Mouse (Mus musculus) heart, postnatal 36 days (tissue): Measurements from ENCODE around the gene Sstr1. TPM values are rescaled to one million over a fixed set of nuclear protein-coding genes. Genes with fewer than 3 reads are reported as not detected.
A peak's percentile ranks its signal among the peaks of the same experiment; 100 is the strongest.

ENCODE experiments used
- DNase-seq, 2 experiments: peaks; one replicate each; pipeline ENCODE4 v3.0.0; 2021 to 2022
- intact Hi-C: fragments of 180-260 bp; cut with DNase I; formaldehyde crosslinking; loops from one replicate; pipeline ENCODE4 v1.15.1; 2025
- total RNA-seq, 2 experiments: library from RNA; stranded (reverse); gene quantifications; 2 replicates each; pipeline ENCODE4 v1.2.3; 2021

Sstr1 gene
- under 1 TPM in 1 of 2 experiments, not detected in 1; 0.14 TPM for total RNA-seq

DNA sequence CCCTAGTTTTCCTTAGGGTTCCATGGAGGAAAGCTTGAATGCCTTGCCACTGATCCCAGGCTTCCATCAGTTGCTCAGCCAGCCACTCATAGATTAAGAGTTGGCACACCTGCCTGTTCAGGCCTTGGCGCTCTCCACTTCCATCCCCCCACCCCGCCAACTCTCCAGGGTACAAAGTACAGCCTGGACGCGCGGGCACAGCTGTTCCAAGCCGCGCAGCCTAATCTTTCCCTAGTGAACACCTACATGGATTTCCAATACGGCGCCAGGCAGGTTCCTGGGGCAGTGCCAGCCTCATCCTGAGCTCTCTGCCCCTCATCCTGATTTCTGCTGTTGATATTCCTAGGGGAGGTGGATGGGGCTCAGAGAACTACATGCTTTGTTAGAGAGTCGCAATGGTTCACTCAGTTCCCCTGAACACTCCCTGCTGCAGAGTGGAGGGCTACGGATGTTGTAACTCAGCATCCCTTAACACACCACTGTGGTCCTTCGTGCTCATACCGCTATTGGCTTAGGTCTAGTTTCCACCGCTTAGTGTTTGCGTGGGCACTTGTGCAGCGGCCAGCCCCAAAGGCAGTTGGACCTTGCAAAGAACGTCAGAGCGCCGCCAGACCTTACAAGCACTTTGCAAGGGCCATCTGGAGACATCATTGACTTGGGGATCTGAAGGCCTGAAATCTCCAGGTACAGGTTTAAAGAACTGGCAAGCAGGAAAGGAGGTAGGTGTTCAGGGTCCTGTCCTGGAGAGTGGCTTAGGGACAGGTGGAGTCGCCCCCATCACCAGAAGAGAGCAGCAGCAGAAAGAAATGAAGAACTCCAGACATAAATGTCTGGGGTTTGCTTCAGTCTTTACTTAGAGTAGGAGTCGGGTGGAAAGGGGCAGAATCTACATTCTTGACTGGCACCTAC is at the start of gene Sstr1:
Sstr1 (plus strand) TSS at position 610 of the 909 bp plus-strand sequence.
- DNase-seq: no peak
- intact Hi-C loops: loop anchor here (5.0 to 10.0 kb wide), 3 partner anchors 113 to 423 kb away; no protein-coding TSS in a partner anchor

DNA sequence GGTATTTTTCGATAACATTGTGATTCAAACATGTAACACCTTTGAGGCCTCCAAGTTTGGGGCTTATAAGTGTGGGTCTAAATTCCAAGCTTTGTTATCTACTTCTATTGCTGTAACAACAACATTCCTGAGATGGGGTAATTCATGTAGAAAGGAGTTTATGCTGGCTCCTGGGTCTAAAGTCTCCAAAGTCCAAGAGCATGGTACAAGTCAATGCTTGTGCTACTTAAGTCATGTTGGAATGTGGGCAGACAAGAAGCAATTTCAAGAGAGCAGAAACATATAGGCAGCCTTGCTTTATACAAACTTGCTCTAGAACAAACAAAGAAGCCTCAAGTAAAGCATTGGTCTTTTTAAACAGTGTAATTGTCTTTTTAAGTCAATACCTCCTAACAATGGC is 12.8 kb upstream of the Sstr1 start:
- intact Hi-C loops: no loop called here
- no peak for DNase-seq

DNA sequence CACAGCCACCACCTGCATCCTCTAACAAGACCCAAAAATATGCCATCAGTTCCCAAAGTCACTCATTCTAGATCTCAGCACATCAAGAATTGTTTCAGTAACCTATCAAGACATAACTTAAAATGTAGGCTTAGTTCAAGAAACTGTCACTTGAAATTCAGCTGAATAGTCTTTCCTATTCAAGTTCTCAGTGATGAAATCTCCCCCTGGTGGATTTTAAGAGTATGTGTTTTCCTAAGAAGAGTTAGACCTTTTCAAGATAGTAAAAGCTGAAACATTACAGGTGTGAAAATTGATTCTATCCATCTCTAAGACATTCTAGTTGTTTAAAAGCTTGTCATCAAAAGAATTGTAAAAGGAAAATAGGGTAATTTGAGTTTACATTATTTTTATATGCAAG is 10.4 kb upstream of the Sstr1 start:
- intact Hi-C loops: loop anchor here (5.0 kb wide), 1 partner anchor 374 kb away; no protein-coding TSS in a partner anchor
- no peak for DNase-seq

DNA sequence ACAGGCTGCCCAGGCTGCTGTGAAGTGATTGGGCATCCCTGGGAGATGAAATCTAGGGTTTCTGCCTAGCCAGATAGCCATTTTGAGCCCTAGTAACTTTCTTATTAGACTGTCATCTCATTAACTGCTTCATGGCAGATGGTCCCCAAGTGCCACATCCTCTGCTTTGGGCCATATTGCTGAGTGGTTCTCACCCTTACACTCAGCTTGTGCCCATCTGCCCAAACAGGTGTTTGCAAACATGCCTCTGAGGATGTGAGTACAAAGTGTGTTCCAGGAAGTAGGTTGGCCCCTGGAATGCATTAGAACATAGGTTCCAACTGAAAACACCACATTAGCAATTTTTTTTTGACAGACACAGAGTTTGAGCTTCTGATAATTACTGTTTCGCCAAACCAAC is 3.6 kb upstream of the Sstr1 start:
- no peak for DNase-seq
- intact Hi-C loops: no loop called here

DNA sequence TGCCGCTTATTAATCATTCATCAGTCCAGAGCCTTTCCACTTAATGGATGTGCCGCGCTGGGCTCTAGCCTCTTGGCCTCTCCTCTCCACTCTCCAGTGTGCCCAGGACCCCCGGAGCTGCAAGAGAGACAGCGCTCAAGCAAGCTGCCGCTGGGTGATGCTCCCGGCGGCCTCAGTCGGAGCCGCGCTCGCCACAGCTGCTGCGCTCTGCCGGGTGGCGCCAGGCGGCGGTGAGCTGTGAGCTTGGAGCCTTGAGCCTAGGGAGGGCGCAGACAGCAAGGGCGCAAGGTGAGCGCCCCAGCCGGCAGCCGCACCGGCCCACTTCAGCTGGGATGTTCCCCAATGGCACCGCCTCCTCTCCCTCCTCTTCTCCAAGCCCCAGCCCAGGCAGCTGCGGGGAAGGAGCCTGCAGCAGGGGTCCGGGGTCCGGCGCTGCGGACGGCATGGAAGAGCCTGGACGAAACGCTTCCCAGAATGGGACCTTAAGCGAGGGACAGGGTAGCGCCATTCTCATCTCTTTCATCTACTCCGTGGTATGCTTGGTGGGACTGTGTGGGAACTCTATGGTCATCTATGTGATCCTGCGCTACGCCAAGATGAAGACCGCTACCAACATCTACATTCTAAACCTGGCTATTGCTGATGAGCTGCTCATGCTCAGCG is 820 bp downstream of the Sstr1 start:
- DNase-seq: no peak
- intact Hi-C loops: loop anchor here (5.0 to 10.0 kb wide), 3 partner anchors 112 to 422 kb away; no protein-coding TSS in a partner anchor

DNA sequence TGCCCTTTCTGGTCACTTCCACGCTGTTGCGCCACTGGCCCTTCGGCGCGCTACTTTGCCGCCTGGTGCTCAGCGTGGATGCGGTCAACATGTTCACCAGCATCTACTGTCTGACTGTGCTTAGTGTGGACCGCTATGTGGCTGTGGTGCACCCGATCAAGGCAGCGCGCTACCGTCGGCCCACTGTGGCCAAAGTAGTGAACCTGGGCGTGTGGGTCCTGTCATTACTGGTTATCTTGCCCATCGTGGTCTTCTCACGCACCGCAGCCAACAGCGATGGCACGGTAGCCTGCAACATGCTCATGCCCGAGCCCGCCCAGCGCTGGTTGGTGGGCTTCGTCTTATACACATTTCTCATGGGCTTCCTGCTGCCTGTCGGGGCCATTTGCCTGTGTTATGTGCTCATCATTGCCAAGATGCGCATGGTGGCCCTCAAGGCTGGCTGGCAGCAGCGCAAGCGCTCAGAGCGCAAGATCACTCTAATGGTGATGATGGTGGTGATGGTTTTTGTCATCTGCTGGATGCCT is 1.4 kb downstream of the Sstr1 start:
- DNase-seq: peak in 1 of 2 experiments; percentile 9
- intact Hi-C loops: loop anchor here (5.0 to 10.0 kb wide), 3 partner anchors 112 to 422 kb away; no protein-coding TSS in a partner anchor

DNA sequence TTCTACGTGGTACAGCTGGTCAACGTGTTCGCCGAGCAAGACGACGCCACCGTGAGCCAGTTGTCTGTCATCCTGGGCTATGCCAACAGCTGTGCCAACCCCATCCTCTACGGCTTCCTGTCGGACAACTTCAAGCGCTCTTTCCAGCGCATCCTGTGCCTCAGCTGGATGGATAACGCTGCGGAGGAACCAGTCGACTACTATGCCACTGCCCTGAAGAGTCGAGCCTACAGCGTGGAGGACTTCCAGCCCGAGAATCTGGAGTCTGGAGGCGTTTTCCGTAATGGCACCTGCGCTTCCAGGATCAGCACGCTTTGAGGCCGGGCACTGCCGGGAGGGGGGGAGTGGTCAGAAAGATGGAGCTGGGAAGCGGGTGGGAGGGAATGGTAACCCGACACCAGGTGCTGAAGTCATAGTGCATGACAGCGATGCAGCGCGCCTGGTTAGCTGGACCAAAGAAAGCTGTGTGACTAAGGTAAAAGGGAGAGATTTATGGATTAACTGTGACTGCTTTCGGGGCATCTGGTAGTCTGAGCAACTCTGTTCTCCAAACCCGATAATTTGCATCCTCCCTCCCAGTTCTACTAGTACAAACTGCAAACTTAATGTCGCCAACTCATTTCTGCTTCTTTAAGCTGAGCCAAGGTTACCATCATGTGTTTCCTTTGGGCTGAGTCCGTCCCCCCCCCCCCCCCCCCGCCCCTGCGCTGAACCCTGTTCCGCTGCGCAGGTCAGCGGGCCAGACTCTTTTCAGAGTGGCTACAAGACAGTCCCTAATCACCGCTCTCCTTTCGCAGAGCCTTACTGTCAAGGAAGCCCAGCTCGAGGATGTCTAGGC is 2.1 kb downstream of the Sstr1 start:
- peak; percentile 4 to 6 for DNase-seq
- intact Hi-C loops: loop anchor here (1.0 to 10.0 kb wide), 4 partner anchors 55 to 421 kb away; no protein-coding TSS in a partner anchor

DNA sequence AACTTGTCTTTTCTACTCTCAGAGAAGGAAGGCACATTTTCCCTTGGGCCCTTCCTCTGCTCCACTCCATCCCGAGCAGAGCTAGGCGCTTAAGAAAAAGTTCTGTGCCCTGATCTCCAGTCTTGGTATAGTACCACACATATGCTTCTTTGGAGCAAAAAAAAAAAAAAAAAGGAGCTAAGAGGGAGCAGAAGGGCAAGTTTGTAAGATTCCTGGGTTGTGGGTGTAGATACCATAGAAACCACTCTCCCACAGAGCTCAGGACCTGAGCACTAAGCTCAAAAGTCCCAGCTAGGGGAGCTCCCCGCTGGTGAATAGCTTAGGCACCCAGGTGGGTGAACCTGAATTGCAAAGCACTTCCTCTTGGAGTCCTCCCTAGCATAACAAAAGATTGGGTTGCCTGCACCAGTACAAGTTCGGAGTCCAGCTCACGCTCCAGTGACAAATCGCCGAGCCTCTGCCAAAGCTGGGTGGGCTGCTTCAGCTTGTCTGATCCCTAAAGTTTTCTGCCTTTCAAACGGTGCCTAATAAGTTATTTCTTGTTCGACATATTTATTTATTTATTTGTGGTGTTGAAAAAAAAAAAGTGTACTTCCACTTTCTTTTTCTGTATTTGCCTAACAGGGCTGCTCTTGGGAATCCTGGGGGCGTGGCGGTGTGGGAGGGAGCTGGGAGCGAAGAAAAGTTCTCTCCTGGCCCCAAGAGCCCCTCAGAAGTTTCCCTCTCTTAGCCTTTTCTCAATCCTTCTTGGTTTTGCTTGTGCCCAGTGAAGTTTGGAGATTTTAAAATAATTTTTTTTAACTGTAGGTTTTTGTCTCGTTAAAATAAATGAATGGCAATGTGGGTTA is 2.9 kb downstream of the Sstr1 start:
- DNase-seq: peak in 1 of 2 experiments; percentile 2

DNA sequence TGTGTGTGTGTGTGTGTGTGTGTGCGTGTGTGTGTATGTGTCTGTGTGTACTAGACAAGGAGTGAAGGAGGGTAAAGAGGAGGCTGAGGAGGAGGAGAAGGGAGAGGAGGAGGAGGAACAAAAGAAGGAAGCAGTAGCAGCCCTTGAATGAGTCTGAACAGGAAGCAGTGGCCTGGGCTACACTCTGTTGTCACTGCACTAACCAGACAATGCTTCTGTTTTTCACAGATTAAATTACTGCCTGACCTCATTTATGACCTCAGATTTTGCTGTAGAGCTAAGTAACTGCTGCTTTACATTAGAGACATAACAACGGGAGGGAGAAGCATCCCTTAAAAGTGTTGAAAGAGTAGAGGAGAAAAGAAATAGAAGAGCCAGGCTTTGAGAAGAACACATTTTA is 4.6 kb downstream of the Sstr1 start:
- intact Hi-C loops: loop anchor here (10.0 kb wide), 2 partner anchors 109 to 419 kb away; no protein-coding TSS in a partner anchor
- DNase-seq: no peak

More for the DNA sequence above, 2.9 kb downstream of the Sstr1 start:
- intact Hi-C loops: loop anchor here (1.0 to 10.0 kb wide), 4 partner anchors 54 to 420 kb away; no protein-coding TSS in a partner anchor

DNA sequence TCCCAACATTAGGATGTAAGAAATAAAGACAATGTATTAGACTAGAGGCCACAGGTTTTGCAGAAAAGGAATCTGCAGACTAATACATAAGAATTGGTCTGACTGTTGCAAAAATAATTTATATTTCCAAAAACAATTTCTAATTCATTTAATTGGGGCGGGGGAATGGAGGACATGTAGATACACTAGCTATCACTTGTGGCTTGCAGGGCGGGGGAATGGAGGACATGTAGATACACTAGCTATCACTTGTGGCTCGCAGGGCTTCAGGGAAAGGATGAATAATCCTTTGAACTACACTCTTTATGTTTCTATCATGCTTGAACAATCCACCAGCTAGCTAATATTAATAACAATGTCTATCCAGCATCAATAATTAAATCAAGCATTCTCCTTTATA is 7.5 kb downstream of the Sstr1 start:
- intact Hi-C loops: loop anchor here (10.0 kb wide), 2 partner anchors 106 to 416 kb away; no protein-coding TSS in a partner anchor
- DNase-seq: no peak

DNA sequence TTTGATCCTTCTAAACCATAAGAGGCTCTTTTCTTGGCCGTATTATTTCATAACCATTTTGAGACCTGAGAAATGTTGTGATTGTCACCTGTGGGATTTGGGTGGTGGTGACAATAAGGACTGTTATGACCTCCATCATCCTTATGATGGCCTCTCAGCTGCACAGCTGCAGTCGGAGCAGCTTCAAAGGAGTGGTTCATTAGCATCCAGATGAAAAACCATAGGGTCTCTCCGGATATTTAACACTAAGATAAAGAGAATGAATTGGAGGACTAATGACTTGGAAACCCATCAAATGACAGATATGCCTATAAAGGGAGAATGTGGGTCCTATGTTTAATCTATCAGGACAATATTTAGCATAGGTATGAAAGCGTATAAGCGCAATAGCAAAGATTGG is 14.1 kb downstream of the Sstr1 start:
- intact Hi-C loops: no loop called here
- DNase-seq: no peak

DNA sequence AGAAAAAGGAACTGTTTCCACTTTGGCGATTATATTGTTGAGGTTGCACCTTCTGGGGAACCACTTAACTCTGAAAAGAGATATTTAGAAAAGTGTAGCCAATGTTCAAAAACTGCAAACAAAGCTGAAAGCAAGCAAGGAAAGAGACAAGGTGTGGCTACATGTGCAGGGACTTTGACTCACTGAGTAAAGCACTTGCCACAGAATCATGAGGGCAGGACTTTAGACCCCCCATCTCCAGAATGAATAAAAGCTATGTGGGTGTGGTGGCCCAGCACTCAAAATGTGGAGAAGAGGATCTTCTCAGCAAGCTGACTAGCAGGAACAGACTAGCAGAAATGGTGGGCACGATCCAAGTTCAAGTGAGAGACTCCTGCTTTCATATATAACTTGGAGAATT is 20.9 kb downstream of the Sstr1 start:
- intact Hi-C loops: no loop called here
- DNase-seq: no peak

DNA sequence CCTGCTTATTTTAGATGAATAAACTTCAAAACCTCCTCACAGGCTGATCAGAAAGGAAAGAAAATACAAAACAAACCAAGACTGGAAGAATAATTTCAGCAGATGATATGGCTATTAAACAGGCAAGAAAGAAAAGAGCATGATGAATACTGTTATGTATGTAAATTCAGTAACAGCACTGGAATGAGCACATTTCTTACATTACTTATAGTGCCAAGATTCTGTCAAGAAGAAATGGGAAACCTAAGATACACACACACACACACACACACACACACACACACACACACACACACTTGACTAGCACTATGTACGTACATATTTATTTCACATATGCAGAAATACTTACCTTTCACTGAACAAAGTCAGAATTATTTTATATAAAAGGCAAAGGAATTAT is 40.3 kb downstream of the Sstr1 start:
- intact Hi-C loops: no loop called here
- no peak for DNase-seq

Other genes with a start within 250 kb of the Sstr1 start
- 10 to 100 TPM; 15.3 to 19.0 TPM for gene Clec14a, start 57.5 kb downstream of the Sstr1 start, total RNA-seq